Mouse (Mus musculus): ENCODE measurements around the gene Hist1h2ag. TPM values are rescaled to one million over a fixed set of nuclear protein-coding genes. Genes with fewer than 3 reads are reported as not detected.
A peak's percentile ranks its signal among the peaks of the same experiment; 100 is the strongest.
"Not testable (repeated sequence)": the region's sequence is repeated elsewhere in the genome, so short reads cannot be mapped to it uniquely, and the experiment has no call there.

Gene Hist1h2ag
- 50.6 and 64.7 TPM in 2 replicates for total RNA-seq (2021)
- long read RNA-seq = 0 reads

GRCm38 (mm10) chr13:22042568-22043502, at the start of gene Hist1h2ag, which contains the start of gene Hist1h2bj:
TSS of gene Hist1h2ag (minus strand) at chr13:22042944.
TSS of gene Hist1h2bj (plus strand) at chr13:22043214.
- DNase-seq = peak; percentile 65

- DNase-seq = not testable (repeated sequence)
These were observed 41.4 kb upstream of the Hist1h2ag start, which contains the start of gene Vmn1r188 for GRCm38 (mm10) chr13:22084140-22084539. TSS of gene Vmn1r188 (plus strand) at chr13:22084440.

GRCm38 (mm10) chr13:22063468-22063867, 20.7 kb upstream of the Hist1h2ag start:
- no peak for DNase-seq

GRCm38 (mm10) chr13:22061422-22061821, 18.7 kb upstream of the Hist1h2ag start:
- no peak for DNase-seq

- no peak for DNase-seq
These were observed 11.0 kb upstream of the Hist1h2ag start for GRCm38 (mm10) chr13:22053754-22054153.

GRCm38 (mm10) chr13:22051523-22051859, 8.7 kb upstream of the Hist1h2ag start:
- no peak for DNase-seq

- DNase-seq = peak; percentile 93
These were observed 8.1 kb upstream of the Hist1h2ag start for GRCm38 (mm10) chr13:22050591-22051522.

GRCm38 (mm10) chr13:22049737-22050440, 7.1 kb upstream of the Hist1h2ag start:
- DNase-seq = no peak

GRCm38 (mm10) chr13:22049041-22049440, 6.3 kb upstream of the Hist1h2ag start:
- DNase-seq = no peak

- no peak for DNase-seq
These were observed 2.6 kb upstream of the Hist1h2ag start for GRCm38 (mm10) chr13:22045311-22045710.

GRCm38 (mm10) chr13:22044432-22045155, 1.9 kb upstream of the Hist1h2ag start:
- no peak for DNase-seq

GRCm38 (mm10) chr13:22043503-22044431, 1.0 kb upstream of the Hist1h2ag start:
- no peak for DNase-seq

GRCm38 (mm10) chr13:22041651-22042567, 835 bp downstream of the Hist1h2ag start:
- DNase-seq = no peak

GRCm38 (mm10) chr13:22041142-22041536, 1.6 kb downstream of the Hist1h2ag start, which contains the start of gene Hist1h4i:
TSS of gene Hist1h4i (minus strand) at chr13:22041362.
- peak; percentile 94 for DNase-seq

- DNase-seq = no peak
These were observed 2.1 kb downstream of the Hist1h2ag start for GRCm38 (mm10) chr13:22040464-22041141.

GRCm38 (mm10) chr13:22039951-22040463, 2.7 kb downstream of the Hist1h2ag start:
- no peak for DNase-seq

- no peak for DNase-seq
These were observed 3.4 kb downstream of the Hist1h2ag start for GRCm38 (mm10) chr13:22039364-22039763.

- DNase-seq = no peak
These were observed 5.3 kb downstream of the Hist1h2ag start for GRCm38 (mm10) chr13:22037415-22037814.
